ENCODE assay signal across 14 mouse cellular contexts in the genomic region with DNA sequence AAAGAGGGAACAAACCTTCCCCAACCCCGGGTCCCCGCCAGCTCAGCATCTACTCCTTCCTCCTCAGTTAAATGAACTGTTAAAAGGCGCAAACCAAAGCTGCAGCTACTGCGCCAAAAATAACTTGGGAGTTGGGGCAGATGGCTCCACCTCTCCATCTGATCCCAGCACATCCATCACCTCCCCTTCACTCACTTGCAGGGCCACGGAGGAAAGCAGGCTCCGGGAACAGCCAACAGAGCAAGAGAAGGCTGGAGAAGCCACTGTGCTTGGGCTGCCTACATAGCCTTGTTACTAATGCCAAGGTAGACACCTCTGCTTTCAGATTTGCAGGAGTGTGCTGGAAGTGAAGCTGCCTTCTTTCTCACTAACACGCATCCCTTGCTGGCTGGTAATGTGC.
DNase-seq lines count a peak whose midpoint lies in the region; ATAC-seq lines count a peak whose summit lies in the region.
"Had no signal": no experiment of that assay in that cellular context is flagged by ENCODE, and none has a peak within 500 bp of the region (broad histone marks: within the 10 kb centered on the region; RNA-seq: fewer than 3 reads in every experiment).

No protein-coding gene starts in this region.

- no peaks in the 10 kb centered on the region for H3K9me3 ChIP-seq in hindbrain, embryonic 11.5 days (ENCODE audit: control insufficient read depth, low read length)
- no peaks in the 10 kb centered on the region for H3K9me3 ChIP-seq in hindbrain, embryonic 16.5 days (ENCODE audit: control insufficient read depth, low read length)
- H3K9me3 ChIP-seq in lung, embryonic 15.5 days, result no peaks in the 10 kb centered on the region
- no peaks in the 10 kb centered on the region for H3K9me3 ChIP-seq in forebrain, embryonic 15.5 days
- H3K9me3 ChIP-seq: embryonic facial prominence, embryonic 10.5 days; kidney, embryonic 15.5 days; limb, embryonic 13.5 days had no signal

- 69% methylated on average over 7 of the region's 7 CpGs for WGBS in hindbrain, embryonic 11.5 days
- WGBS in hindbrain, embryonic 16.5 days, result 75% methylated on average over 7 of the region's 7 CpGs
- 27% methylated on average over 7 of the region's 7 CpGs for WGBS in lung, embryonic 15.5 days
- 77% methylated on average over 7 of the region's 7 CpGs for WGBS in forebrain, embryonic 15.5 days

- no peak overlapping the region for H3K27ac ChIP-seq in hindbrain, embryonic 11.5 days (ENCODE audit: low read depth, low read length)
- H3K27ac ChIP-seq in hindbrain, embryonic 16.5 days (ENCODE audit: low read depth, low read length), result no peak overlapping the region
- H3K27ac ChIP-seq in lung, embryonic 15.5 days, result no peak overlapping the region
- H3K27ac ChIP-seq in forebrain, embryonic 15.5 days (replicated peaks), result no peak overlapping the region
- H3K27ac ChIP-seq: embryonic facial prominence, embryonic 10.5 days; kidney, embryonic 15.5 days; limb, embryonic 13.5 days; stomach, postnatal 0 days had no signal

- H3K4me2 ChIP-seq in hindbrain, embryonic 11.5 days (replicated peaks; ENCODE audit: low read depth, low read length), result no peak overlapping the region
- no peak overlapping the region for H3K4me2 ChIP-seq in hindbrain, embryonic 16.5 days (ENCODE audit: low read length)
- H3K4me2 ChIP-seq in lung, embryonic 15.5 days, result peak overlapping the region; percentile 22
- no peak overlapping the region for H3K4me2 ChIP-seq in forebrain, embryonic 15.5 days (replicated peaks)
- H3K4me2 ChIP-seq: kidney, embryonic 15.5 days; limb, embryonic 13.5 days had no signal

- no peak for ATAC-seq in hindbrain, embryonic 11.5 days (ENCODE audit: low FRiP score)
- no peak for ATAC-seq in hindbrain, embryonic 16.5 days
- peak; percentile 83 for ATAC-seq in lung, embryonic 15.5 days (ENCODE audit: borderline replicate concordance, extremely low read depth, low FRiP score, low TSS enrichment)
- ATAC-seq in forebrain, embryonic 15.5 days (replicated peaks), result no peak
- ATAC-seq: CD4-positive, CD25-positive, alpha-beta regulatory T cell, adult 4 months had no signal

- H3K9ac ChIP-seq in hindbrain, embryonic 11.5 days (ENCODE audit: low read depth, low read length), result 0 out of 2 replicates have a peak overlapping the region, but pooled peaks have one; percentile 7
- H3K9ac ChIP-seq in hindbrain, embryonic 16.5 days (ENCODE audit: low read depth, low read length), result no peak overlapping the region
- H3K9ac ChIP-seq in lung, embryonic 15.5 days, result no peak overlapping the region
- H3K9ac ChIP-seq in forebrain, embryonic 15.5 days (replicated peaks), result no peak overlapping the region
- H3K9ac ChIP-seq: kidney, embryonic 15.5 days; limb, embryonic 13.5 days had no signal

- no peak for DNase-seq in hindbrain, embryonic 11.5 days (ENCODE audit: low spot score)
- peak; percentile 12 for DNase-seq in right cerebral cortex, postnatal 25 days
- no peak for DNase-seq in right cerebral cortex, postnatal 4 days
- DNase-seq in urinary bladder, postnatal 10 days (ENCODE audit: low spot score), result no peak
- no peak for DNase-seq in heart, adult 11 months
- DNase-seq: cerebellum, adult 9-11 months had no signal

- H3K4me1 ChIP-seq in hindbrain, embryonic 11.5 days (replicated peaks; ENCODE audit: control insufficient read depth, insufficient read depth, low read length), result no peaks in the 10 kb centered on the region
- H3K4me1 ChIP-seq in hindbrain, embryonic 16.5 days (ENCODE audit: control insufficient read depth, insufficient read depth, low read depth, low read length), result no peaks in the 10 kb centered on the region
- H3K4me1 ChIP-seq in lung, embryonic 15.5 days, result peaks cover 11% of the 10 kb centered on the region
- no peaks in the 10 kb centered on the region for H3K4me1 ChIP-seq in forebrain, embryonic 15.5 days
- H3K4me1 ChIP-seq: kidney, embryonic 15.5 days had no signal

- no peaks in the 10 kb centered on the region for H3K27me3 ChIP-seq in hindbrain, embryonic 11.5 days (ENCODE audit: control insufficient read depth, insufficient read depth, low read length)
- H3K27me3 ChIP-seq in hindbrain, embryonic 16.5 days (replicated peaks; ENCODE audit: control insufficient read depth, insufficient read depth, low read length), result no peaks in the 10 kb centered on the region
- H3K27me3 ChIP-seq in lung, embryonic 15.5 days, result peaks cover 4% of the 10 kb centered on the region; the same call in 1 of the 2 replicates
- H3K27me3 ChIP-seq in forebrain, embryonic 15.5 days, result peaks cover 3% of the 10 kb centered on the region; the same call in 1 of the 2 replicates

- no peak overlapping the region for H3K4me3 ChIP-seq in hindbrain, embryonic 11.5 days (ENCODE audit: low read depth, low read length)
- H3K4me3 ChIP-seq in hindbrain, embryonic 16.5 days (ENCODE audit: low read length), result no peak overlapping the region
- no peak overlapping the region for H3K4me3 ChIP-seq in lung, embryonic 15.5 days
- H3K4me3 ChIP-seq in forebrain, embryonic 15.5 days, result no peak overlapping the region
- H3K4me3 ChIP-seq: embryonic facial prominence, embryonic 10.5 days; kidney, embryonic 15.5 days; limb, embryonic 13.5 days had no signal

- no peaks in the 10 kb centered on the region for H3K36me3 ChIP-seq in hindbrain, embryonic 11.5 days (ENCODE audit: control insufficient read depth, insufficient read depth, low read length)
- H3K36me3 ChIP-seq in hindbrain, embryonic 16.5 days (ENCODE audit: control insufficient read depth, insufficient read depth, low read length), result no peaks in the 10 kb centered on the region
- H3K36me3 ChIP-seq in lung, embryonic 15.5 days, result no peaks in the 10 kb centered on the region
- no peaks in the 10 kb centered on the region for H3K36me3 ChIP-seq in forebrain, embryonic 15.5 days
- H3K36me3 ChIP-seq: embryonic facial prominence, embryonic 10.5 days; kidney, embryonic 15.5 days; limb, embryonic 13.5 days had no signal
